In genomic region chr13:21159475-21159819, GRCm38 (mm10) we compare ENCODE assay signal across 9 mouse cellular contexts. TPM values are rescaled to one million over a fixed set of nuclear protein-coding genes. Genes with fewer than 3 reads are reported as not detected.
DNase-seq lines count a peak whose midpoint lies in the region; ATAC-seq and TF ChIP-seq lines count a peak whose summit lies in the region.
"Had no signal": no experiment of that assay in that cellular context is flagged by ENCODE, and none has a peak within 500 bp of the region (broad histone marks: within the 10 kb centered on the region; RNA-seq: fewer than 3 reads in every experiment).

No protein-coding gene starts in this region.

- no peaks in the 10 kb centered on the region for H3K4me1 ChIP-seq in heart, adult 2 months (ENCODE audit: control insufficient read depth, insufficient read depth, low read length)
- peaks cover 3% of the 10 kb centered on the region; the same call in 1 of the 2 replicates for H3K4me1 ChIP-seq in embryonic facial prominence, embryonic 13.5 days
- H3K4me1 ChIP-seq in intestine, embryonic 15.5 days (replicated peaks), result no peaks in the 10 kb centered on the region
- H3K4me1 ChIP-seq in midbrain, embryonic 14.5 days (ENCODE audit: control insufficient read depth, insufficient read depth, low read length), result peaks cover 7% of the 10 kb centered on the region; the same call in 1 of the 2 replicates

- WGBS in heart, adult 2 months, result 0% methylated on average over 15 of the region's 15 CpGs
- WGBS in embryonic facial prominence, embryonic 13.5 days, result under 1% methylated on average over 15 of the region's 15 CpGs
- WGBS in intestine, embryonic 15.5 days, result under 1% methylated on average over 15 of the region's 15 CpGs
- under 1% methylated on average over 15 of the region's 15 CpGs for WGBS in midbrain, embryonic 14.5 days

- intact Hi-C loops in heart, adult 2 months (cut with DNase I), result loop anchor here (5.0 kb wide), 2 partner anchors 217 to 847 kb away; no protein-coding TSS in a partner anchor

- peak; percentile 18 to 48 for DNase-seq in heart, adult 2 months
- no peak for DNase-seq in heart, adult 9 months (ENCODE audit: low spot score in 2 of 2)
- peak; percentile 50 for DNase-seq in CD4-positive, CD25-positive, alpha-beta regulatory T cell, adult 2 months (ENCODE audit: low read depth, low spot score)
- peak; percentile 67 for DNase-seq in midbrain, embryonic 14.5 days
- DNase-seq in layer of hippocampus, postnatal 25 days (ENCODE audit: extremely low spot score in 1 of 2, low spot score in 1 of 2), result no peak
- DNase-seq in spleen, postnatal 36 days (ENCODE audit: low spot score in 2 of 2), result no peak

- no peak for TF ChIP-seq CTCF in heart, adult 2 months (IDR thresholded peaks at IDR 0.05)

- no peaks in the 10 kb centered on the region for H3K27me3 ChIP-seq in heart, adult 2 months (ENCODE audit: control insufficient read depth, insufficient read depth, low read length)
- H3K27me3 ChIP-seq in embryonic facial prominence, embryonic 13.5 days, result no peaks in the 10 kb centered on the region; the same call in 1 of the 2 replicates
- H3K27me3 ChIP-seq in intestine, embryonic 15.5 days (replicated peaks), result no peaks in the 10 kb centered on the region
- H3K27me3 ChIP-seq in midbrain, embryonic 14.5 days (ENCODE audit: control insufficient read depth, insufficient read depth, low read length), result no peaks in the 10 kb centered on the region

- H3K4me3 ChIP-seq in heart, adult 2 months, result peak overlapping the region; percentile 82
- H3K4me3 ChIP-seq in embryonic facial prominence, embryonic 13.5 days, result peak overlapping the region; percentile 66
- peak overlapping the region; percentile 57 for H3K4me3 ChIP-seq in intestine, embryonic 15.5 days (replicated peaks)
- peak overlapping the region; percentile 48 for H3K4me3 ChIP-seq in midbrain, embryonic 14.5 days (replicated peaks; ENCODE audit: low read depth, low read length)

- ATAC-seq in embryonic facial prominence, embryonic 13.5 days (ENCODE audit: insufficient number of reproducible peaks, insufficient read depth, low FRiP score, low TSS enrichment, low read depth), result no peak
- ATAC-seq in intestine, embryonic 15.5 days, result 0 out of 2 replicates have a peak, but pooled peaks have one; percentile 12
- ATAC-seq in midbrain, embryonic 14.5 days (ENCODE audit: low FRiP score, low TSS enrichment), result no peak

- H3K4me2 ChIP-seq in embryonic facial prominence, embryonic 13.5 days, result peak overlapping the region; percentile 96
- peak overlapping the region; percentile 72 for H3K4me2 ChIP-seq in intestine, embryonic 15.5 days (replicated peaks)
- H3K4me2 ChIP-seq in midbrain, embryonic 14.5 days (ENCODE audit: low read length), result peak overlapping the region; percentile 95

- no peak for TF ChIP-seq POLR2A in heart, adult 2 months (IDR thresholded peaks at IDR 0.05; ENCODE audit: insufficient read depth, low read depth, low read length)

- no peaks in the 10 kb centered on the region for H3K36me3 ChIP-seq in heart, adult 2 months (ENCODE audit: control insufficient read depth, insufficient read depth, low read length)
- no peaks in the 10 kb centered on the region for H3K36me3 ChIP-seq in embryonic facial prominence, embryonic 13.5 days
- H3K36me3 ChIP-seq in intestine, embryonic 15.5 days, result no peaks in the 10 kb centered on the region
- H3K36me3 ChIP-seq in midbrain, embryonic 14.5 days (ENCODE audit: control insufficient read depth, insufficient read depth, low read length), result no peaks in the 10 kb centered on the region

- H3K9me3 ChIP-seq in embryonic facial prominence, embryonic 13.5 days, result no peaks in the 10 kb centered on the region
- H3K9me3 ChIP-seq in intestine, embryonic 15.5 days, result no peaks in the 10 kb centered on the region
- H3K9me3 ChIP-seq in midbrain, embryonic 14.5 days (ENCODE audit: control insufficient read depth, low read length), result no peaks in the 10 kb centered on the region

- H3K79me2 ChIP-seq in heart, adult 2 months (replicated peaks; ENCODE audit: control insufficient read depth, insufficient read depth, low read length), result no peaks in the 10 kb centered on the region

- peak overlapping the region; percentile 71 for H3K9ac ChIP-seq in heart, adult 2 months (ENCODE audit: low read depth, low read length)
- H3K9ac ChIP-seq in embryonic facial prominence, embryonic 13.5 days, result peak overlapping the region; percentile 72
- H3K9ac ChIP-seq in intestine, embryonic 15.5 days, result peak overlapping the region; percentile 29; the same call in 1 of the 2 replicates
- peak overlapping the region; percentile 59; the same call in 1 of the 2 replicates for H3K9ac ChIP-seq in midbrain, embryonic 14.5 days (replicated peaks; ENCODE audit: low read length)

- peak overlapping the region; percentile 57 for H3K27ac ChIP-seq in heart, adult 2 months
- no peak overlapping the region for H3K27ac ChIP-seq in embryonic facial prominence, embryonic 13.5 days
- no peak overlapping the region for H3K27ac ChIP-seq in intestine, embryonic 15.5 days
- no peak overlapping the region for H3K27ac ChIP-seq in midbrain, embryonic 14.5 days (replicated peaks; ENCODE audit: low read depth, low read length)

- TF ChIP-seq EP300 in heart, adult 2 months (IDR thresholded peaks at IDR 0.05; ENCODE audit: insufficient read depth, low read depth, low read length), result no peak

RNA-seq across cellular contexts. Expression of gene Olfr1368, which starts 13.8 kb away (rescaled TPM):
- not detected for total RNA-seq in heart, adult 2 months (2021)
- polyA plus RNA-seq in heart, adult 2 months (2012; rRNA removed), result not detected in 2 replicates
- polyA plus RNA-seq in embryonic facial prominence, embryonic 13.5 days (2015; fragmentation: Nextera tagmentation; extraction: Ambion mirVana), result not detected in 2 replicates
- polyA plus RNA-seq in intestine, embryonic 15.5 days (2015; fragmentation: Nextera tagmentation; extraction: Ambion mirVana), result not detected in 2 replicates
- not detected in 2 replicates for polyA plus RNA-seq in midbrain, embryonic 14.5 days (2014; fragmentation: Nextera tagmentation; extraction: Ambion mirVana)
- not detected for total RNA-seq in layer of hippocampus, postnatal 25 days (2021)
- total RNA-seq: left cerebral cortex, postnatal 25 days had no signal

RNA-seq across cellular contexts. Expression of gene Trim27, which starts 19.8 kb away (rescaled TPM):
- 10 to 100 TPM; 18.8 to 19.8 TPM for total RNA-seq in heart, adult 2 months (2021)
- polyA plus RNA-seq in heart, adult 2 months (2012; rRNA removed), result 13.5 and 17.2 TPM in 2 replicates
- polyA plus RNA-seq in embryonic facial prominence, embryonic 13.5 days (2015; fragmentation: Nextera tagmentation; extraction: Ambion mirVana), result 129 and 143 TPM in 2 replicates
- polyA plus RNA-seq in intestine, embryonic 15.5 days (2015; fragmentation: Nextera tagmentation; extraction: Ambion mirVana), result 155 and 156 TPM in 2 replicates
- 78.2 and 84.3 TPM in 2 replicates for polyA plus RNA-seq in midbrain, embryonic 14.5 days (2014; fragmentation: Nextera tagmentation; extraction: Ambion mirVana)
- total RNA-seq in layer of hippocampus, postnatal 25 days (2021), result 10 to 100 TPM; 37.8 to 42.2 TPM

RNA-seq across cellular contexts. Expression of gene Olfr263, which starts 30.0 kb away (rescaled TPM):
- not detected for total RNA-seq in heart, adult 2 months (2021)
- polyA plus RNA-seq in heart, adult 2 months (2012; rRNA removed), result not detected in 2 replicates
- polyA plus RNA-seq in embryonic facial prominence, embryonic 13.5 days (2015; fragmentation: Nextera tagmentation; extraction: Ambion mirVana), result not detected in 2 replicates
- polyA plus RNA-seq in intestine, embryonic 15.5 days (2015; fragmentation: Nextera tagmentation; extraction: Ambion mirVana), result not detected in 2 replicates
- polyA plus RNA-seq in midbrain, embryonic 14.5 days (2014; fragmentation: Nextera tagmentation; extraction: Ambion mirVana), result not detected in 2 replicates
- total RNA-seq in layer of hippocampus, postnatal 25 days (2021), result not detected
- total RNA-seq: left cerebral cortex, postnatal 25 days had no signal

RNA-seq across cellular contexts. Expression of gene Olfr1369-ps1, which starts 48.2 kb away (rescaled TPM):
- not detected for total RNA-seq in heart, adult 2 months (2021)
- polyA plus RNA-seq in heart, adult 2 months (2012; rRNA removed), result not detected in 2 replicates
- polyA plus RNA-seq in embryonic facial prominence, embryonic 13.5 days (2015; fragmentation: Nextera tagmentation; extraction: Ambion mirVana), result 0.06 TPM in 1 of 2 replicates, not detected in the other
- polyA plus RNA-seq in intestine, embryonic 15.5 days (2015; fragmentation: Nextera tagmentation; extraction: Ambion mirVana), result 0.05 TPM in 1 of 2 replicates, not detected in the other
- polyA plus RNA-seq in midbrain, embryonic 14.5 days (2014; fragmentation: Nextera tagmentation; extraction: Ambion mirVana), result not detected in 2 replicates
- not detected for total RNA-seq in layer of hippocampus, postnatal 25 days (2021)
- total RNA-seq: left cerebral cortex, postnatal 25 days had no signal

Comparison
In these comparisons a context has a peak if more than half of its experiments do, and no peak if none do; other contexts are left out.
1. DNase-seq: peak in heart, adult 2 months (2 of 2), CD4-positive, CD25-positive, alpha-beta regulatory T cell, adult 2 months (single experiment) and midbrain, embryonic 14.5 days (single experiment); none in heart, adult 9 months (0 of 2), layer of hippocampus, postnatal 25 days (0 of 2) and spleen, postnatal 36 days (0 of 2).
2. Peak in every context shown above with its lines, with median percentiles within 50 percentile points of each other: H3K4me3 ChIP-seq, H3K9ac ChIP-seq and H3K4me2 ChIP-seq.